ENCODE assay signal across 14 mouse cellular contexts in genomic region chr2:29639953-29640743, GRCm38 (mm10). TPM values are rescaled to one million over a fixed set of nuclear protein-coding genes. Genes with fewer than 3 reads are reported as not detected.
DNase-seq lines count a peak whose midpoint lies in the region; ATAC-seq and TF ChIP-seq lines count a peak whose summit lies in the region.
"Had no signal": no experiment of that assay in that cellular context is flagged by ENCODE, and none has a peak within 500 bp of the region (broad histone marks: within the 10 kb centered on the region; RNA-seq: fewer than 3 reads in every experiment).

No protein-coding gene starts in this region.

- DNase-seq in heart, postnatal 25 days (ENCODE audit: low spot score): no peak
- no peak for DNase-seq in lung, embryonic 14.5 days
- no peak for DNase-seq in lung, postnatal 36 days
- no peak for DNase-seq in thymus, postnatal 14 days
- DNase-seq: adrenal gland, postnatal 14 days; cerebellum, adult 2 months; kidney, adult 18-20 months had no signal

- no peak for TF ChIP-seq CTCF in lung, embryonic 14.5 days (IDR thresholded peaks at IDR 0.05; ENCODE audit: low read depth)
- TF ChIP-seq CTCF in bone marrow, adult 2 months (IDR thresholded peaks at IDR 0.05; ENCODE audit: control insufficient read depth, insufficient read depth, low read length): no peak
- TF ChIP-seq CTCF in small intestine, adult 2 months (IDR thresholded peaks at IDR 0.05; ENCODE audit: extremely low read depth, insufficient read length, insufficient replicate concordance, low read depth, low read length): no peak

- no peak overlapping the region for H3K4me3 ChIP-seq in heart, embryonic 16.5 days (ENCODE audit: low read length)
- H3K4me3 ChIP-seq in lung, embryonic 14.5 days (ENCODE audit: low read depth, low read length): no peak overlapping the region
- no peak overlapping the region for H3K4me3 ChIP-seq in bone marrow, adult 2 months (replicated peaks; ENCODE audit: control insufficient read depth, low read depth, low read length)
- H3K4me3 ChIP-seq in small intestine, adult 2 months (ENCODE audit: low read depth, low read length): no peak overlapping the region
- H3K4me3 ChIP-seq: hindbrain, embryonic 10.5 days; midbrain, embryonic 12.5 days had no signal

- H3K4me2 ChIP-seq in heart, embryonic 16.5 days (ENCODE audit: low read depth, low read length): no peak overlapping the region
- H3K4me2 ChIP-seq in lung, embryonic 14.5 days: no peak overlapping the region
- H3K4me2 ChIP-seq: midbrain, embryonic 12.5 days had no signal

- WGBS in heart, embryonic 16.5 days: 70% methylated on average over 5 of the region's 5 CpGs
- WGBS in lung, embryonic 14.5 days: 64% methylated on average over 5 of the region's 5 CpGs
- WGBS in bone marrow, adult 2 months: 48% methylated on average over 5 of the region's 5 CpGs
- 62% methylated on average over 5 of the region's 5 CpGs for WGBS in small intestine, adult 2 months

- H3K36me3 ChIP-seq in heart, embryonic 16.5 days (ENCODE audit: control insufficient read depth, insufficient read depth): no peaks in the 10 kb centered on the region
- 0 out of 2 replicates have a peak, but pooled peaks cover 3% of the 10 kb centered on the region for H3K36me3 ChIP-seq in lung, embryonic 14.5 days (ENCODE audit: insufficient read depth)
- H3K36me3 ChIP-seq in small intestine, adult 2 months (ENCODE audit: control insufficient read depth, insufficient read depth, low read length): no peaks in the 10 kb centered on the region

- TF ChIP-seq POLR2A in bone marrow, adult 2 months (IDR thresholded peaks at IDR 0.05; ENCODE audit: borderline replicate concordance, control insufficient read depth, low read depth, low read length): no peak
- no peak for TF ChIP-seq POLR2A in small intestine, adult 2 months (IDR thresholded peaks at IDR 0.05; ENCODE audit: low read depth, low read length)

- peak overlapping the region; percentile 28; the same call in 1 of the 2 replicates for H3K27ac ChIP-seq in heart, embryonic 16.5 days (ENCODE audit: low read length)
- H3K27ac ChIP-seq in lung, embryonic 14.5 days (ENCODE audit: low read depth): peak overlapping the region; percentile 63; the same call in 1 of the 2 replicates
- peak overlapping the region; percentile 41 for H3K27ac ChIP-seq in bone marrow, adult 2 months (ENCODE audit: control insufficient read depth, insufficient read depth, low read depth, low read length, poor library complexity)
- H3K27ac ChIP-seq in small intestine, adult 2 months (ENCODE audit: insufficient read depth, low read depth, low read length): peak overlapping the region; percentile 44; the same call in 1 of the 2 replicates
- H3K27ac ChIP-seq: hindbrain, embryonic 10.5 days; liver, embryonic 14.5 days; midbrain, embryonic 12.5 days had no signal

- peaks cover 12% of the 10 kb centered on the region for H3K4me1 ChIP-seq in heart, embryonic 16.5 days (ENCODE audit: control insufficient read depth, insufficient read depth, low read length)
- no peaks in the 10 kb centered on the region for H3K4me1 ChIP-seq in lung, embryonic 14.5 days (ENCODE audit: insufficient read depth)
- H3K4me1 ChIP-seq in bone marrow, adult 2 months (ENCODE audit: control insufficient read depth, insufficient read depth, low read length): peaks cover 3% of the 10 kb centered on the region
- H3K4me1 ChIP-seq in small intestine, adult 2 months (ENCODE audit: control insufficient read depth, insufficient read depth, insufficient read length, low read length): peaks cover 15% of the 10 kb centered on the region

- no peaks in the 10 kb centered on the region for H3K27me3 ChIP-seq in heart, embryonic 16.5 days (ENCODE audit: control insufficient read depth, insufficient read depth, low read length)
- no peaks in the 10 kb centered on the region for H3K27me3 ChIP-seq in lung, embryonic 14.5 days (ENCODE audit: insufficient read depth, low read length)
- no peaks in the 10 kb centered on the region for H3K27me3 ChIP-seq in small intestine, adult 2 months (ENCODE audit: control insufficient read depth, insufficient read depth, low read length)
- H3K27me3 ChIP-seq: midbrain, embryonic 12.5 days had no signal

- intact Hi-C loops in heart, postnatal 25 days (cut with DNase I): no loop called here

- ATAC-seq in heart, embryonic 16.5 days (replicated peaks; ENCODE audit: extremely low read depth, insufficient read depth, low FRiP score): no peak
- no peak for ATAC-seq in lung, embryonic 14.5 days (ENCODE audit: insufficient read depth)
- no peak for ATAC-seq in inflammation-experienced regulatory T-cells, adult 6 months

- no peaks in the 10 kb centered on the region for H3K9me3 ChIP-seq in heart, embryonic 16.5 days (replicated peaks; ENCODE audit: control insufficient read depth, low read length)
- no peaks in the 10 kb centered on the region for H3K9me3 ChIP-seq in lung, embryonic 14.5 days (ENCODE audit: low read depth, low read length)
- H3K9me3 ChIP-seq: hindbrain, embryonic 10.5 days; midbrain, embryonic 12.5 days had no signal

- no peak overlapping the region for H3K9ac ChIP-seq in heart, embryonic 16.5 days (ENCODE audit: low read length)
- H3K9ac ChIP-seq in lung, embryonic 14.5 days: no peak overlapping the region
- H3K9ac ChIP-seq: liver, embryonic 14.5 days; midbrain, embryonic 12.5 days had no signal

RNA-seq across cellular contexts. Expression of gene Rapgef1, which starts 20.6 kb away (rescaled TPM):
- polyA plus RNA-seq in heart, embryonic 16.5 days (2015; fragmentation: Nextera tagmentation; extraction: Ambion mirVana): 11.3 and 12.9 TPM in 2 replicates
- 10 to 100 TPM; 85.1 to 94.1 TPM for total RNA-seq in heart, postnatal 25 days (2021)
- 18.3 and 20.5 TPM in 2 replicates for polyA plus RNA-seq in lung, embryonic 14.5 days (2014; fragmentation: Nextera tagmentation; extraction: Ambion mirVana)
- 17.6 and 23.4 TPM in 2 replicates for polyA plus RNA-seq in bone marrow, adult 2 months (2011; ENCODE audit: insufficient read depth, insufficient read length, low replicate concordance, missing spikeins)
- 15.5 and 25.1 TPM in 2 replicates for polyA plus RNA-seq in small intestine, adult 2 months (2012; rRNA removed)
- polyA plus RNA-seq in inflammation-experienced regulatory T-cells, adult 6 months (2017; shearing (Covaris generic)): 10 to 100 TPM; 26.4 to 37.9 (median 29.7) TPM
